Mouse (Mus musculus): ENCODE results near the gene Bsx. TPM values are rescaled to one million over a fixed set of nuclear protein-coding genes. Genes with fewer than 3 reads are reported as not detected.

The Bsx gene
- polyA plus RNA-seq, 1 experiment from 2014 or later: not detected

DNA sequence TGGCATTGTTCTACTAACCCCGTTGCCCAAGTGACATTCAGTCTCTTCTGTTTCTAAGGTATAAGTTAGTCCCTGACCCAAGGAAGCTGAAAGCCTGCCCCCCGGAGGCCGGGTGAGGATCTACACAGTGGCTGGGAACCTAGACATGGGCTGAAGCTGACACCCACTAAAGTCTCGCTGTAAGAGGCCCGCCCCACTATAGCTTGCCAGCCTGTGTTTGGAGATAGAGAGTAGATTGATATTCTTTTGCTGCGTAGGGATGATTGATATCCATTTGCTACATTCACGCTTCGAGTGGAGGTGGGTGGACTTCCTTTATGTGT lies 1.8 kb upstream of the Bsx start:
- Histone ChIP-seq H3K4me1 (peaks cover 10% of the 10 kb centered on the region), H3K9me3 (no peaks in the 10 kb centered on the region), H3K27me3 (replicated peaks) (peaks cover 91% of the 10 kb centered on the region), H3K4me3 (peak overlapping the region; percentile 7), H3K36me3 (no peaks in the 10 kb centered on the region), H3K9ac (no peak overlapping the region), H3K4me2 (peak overlapping the region; percentile 57), H3K27ac (replicated peaks) (no peak overlapping the region)
- no peak for ATAC-seq (ENCODE audit: extremely low read depth, insufficient number of reproducible peaks, low FRiP score, low TSS enrichment)
- 8% methylated on average over 8 of the region's 8 CpGs for WGBS

DNA sequence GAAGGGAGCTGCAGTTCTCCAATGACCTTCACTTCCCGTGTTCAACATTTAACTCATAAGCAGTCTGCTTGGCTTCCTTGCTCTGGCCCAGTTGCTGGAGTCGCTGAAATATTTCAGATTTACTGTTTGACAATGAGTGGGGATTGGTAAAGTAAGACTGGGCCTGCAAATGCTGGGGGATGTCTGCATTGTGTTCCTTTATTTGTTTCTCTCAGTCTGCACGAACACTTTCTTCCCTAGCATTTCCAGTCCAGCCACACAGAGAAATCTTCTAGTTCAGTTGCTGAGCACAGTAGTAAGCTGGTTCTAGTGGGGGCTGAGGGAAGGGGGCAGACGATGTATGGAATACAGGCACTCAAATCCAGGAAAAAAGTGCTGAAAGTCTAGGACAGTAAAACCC lies 1.0 kb downstream of the Bsx start:
- ATAC-seq (ENCODE audit: extremely low read depth, insufficient number of reproducible peaks, low FRiP score, low TSS enrichment): no peak
- Histone ChIP-seq H3K27ac (replicated peaks) (no peak overlapping the region), H3K36me3 (no peaks in the 10 kb centered on the region), H3K4me1 (peaks cover 26% of the 10 kb centered on the region), H3K9me3 (no peaks in the 10 kb centered on the region), H3K9ac (no peak overlapping the region), H3K4me3 (no peak overlapping the region), H3K4me2 (no peak overlapping the region), H3K27me3 (replicated peaks) (peaks cover 99% of the 10 kb centered on the region)
- 6% methylated on average over 4 of the region's 4 CpGs for WGBS

DNA sequence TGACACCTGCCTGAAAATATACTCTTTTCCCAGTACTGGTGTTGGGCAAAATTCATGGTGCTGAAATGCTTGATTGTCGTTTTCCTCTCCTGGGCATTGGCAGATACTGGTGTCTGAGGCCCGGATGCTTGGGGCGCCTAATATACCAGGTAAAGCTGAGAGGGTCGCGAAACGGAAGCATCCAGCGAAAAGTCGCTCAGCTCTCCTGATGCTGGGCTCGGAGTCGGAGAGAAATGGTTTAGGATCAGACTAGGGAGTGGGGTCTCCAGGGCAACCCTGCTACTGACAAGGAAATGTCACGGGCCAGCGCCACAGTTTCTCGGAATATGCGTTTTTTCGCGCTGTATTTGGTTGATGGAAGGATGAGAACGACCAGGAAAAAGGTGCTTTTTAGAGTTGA lies 1.5 kb downstream of the Bsx start:
- no peak overlapping the region for H3K4me3 ChIP-seq
- H3K9me3 ChIP-seq: no peaks in the 10 kb centered on the region
- no peak for ATAC-seq (ENCODE audit: extremely low read depth, insufficient number of reproducible peaks, low FRiP score, low TSS enrichment)
- H3K4me1 ChIP-seq: peaks cover 26% of the 10 kb centered on the region
- no peaks in the 10 kb centered on the region for H3K36me3 ChIP-seq
- H3K27ac ChIP-seq (replicated peaks): no peak overlapping the region
- no peak overlapping the region for H3K4me2 ChIP-seq
- H3K27me3 ChIP-seq (replicated peaks): peaks cover 99% of the 10 kb centered on the region
- no peak overlapping the region for H3K9ac ChIP-seq
- WGBS: 3% methylated on average over 17 of the region's 17 CpGs

DNA sequence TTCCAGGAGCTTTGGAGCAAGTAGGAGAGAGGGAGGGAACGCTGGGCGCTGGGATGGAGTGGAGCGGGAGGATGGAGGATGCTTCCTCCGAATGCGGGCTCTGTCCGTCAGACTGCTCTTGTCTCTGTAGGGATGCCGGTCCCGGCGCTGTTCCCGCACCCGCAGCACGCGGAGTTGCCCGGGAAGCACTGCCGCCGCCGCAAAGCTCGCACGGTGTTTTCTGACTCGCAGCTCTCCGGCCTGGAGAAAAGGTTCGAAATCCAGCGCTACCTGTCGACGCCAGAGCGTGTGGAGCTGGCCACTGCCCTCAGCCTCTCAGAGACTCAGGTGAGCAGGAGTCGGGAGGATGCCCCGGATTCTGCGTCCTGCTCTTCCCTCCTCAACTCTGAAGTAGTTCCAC lies 2.2 kb downstream of the Bsx start:
- ATAC-seq (ENCODE audit: extremely low read depth, insufficient number of reproducible peaks, low FRiP score, low TSS enrichment): no peak
- WGBS: 1% methylated on average over 29 of the region's 29 CpGs
- H3K4me3 ChIP-seq: no peak overlapping the region

DNA sequence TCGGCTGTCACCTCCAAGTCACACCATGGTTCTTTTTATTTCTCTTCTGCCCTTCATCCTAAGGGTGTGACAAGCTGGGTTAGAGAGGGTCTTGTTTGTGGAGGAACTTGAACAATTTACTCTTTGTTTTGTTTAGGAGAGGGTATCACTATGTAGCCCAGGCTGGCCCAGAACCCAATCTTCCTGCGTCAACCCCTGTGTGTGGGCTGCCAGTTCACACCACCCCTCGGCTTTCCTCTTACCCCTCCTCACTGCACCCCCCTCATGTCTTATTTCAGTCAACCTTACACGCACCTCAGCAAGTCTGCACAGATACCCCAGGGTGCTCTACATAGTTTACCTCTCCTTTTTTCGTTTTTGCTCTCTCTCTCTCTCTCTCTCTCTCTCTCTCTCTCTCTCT lies 2.8 kb downstream of the Bsx start:
- ATAC-seq (ENCODE audit: extremely low read depth, insufficient number of reproducible peaks, low FRiP score, low TSS enrichment): no peak
- Histone ChIP-seq H3K4me3 (no peak overlapping the region), H3K4me1 (peaks cover 21% of the 10 kb centered on the region), H3K36me3 (no peaks in the 10 kb centered on the region), H3K9ac (no peak overlapping the region), H3K27me3 (replicated peaks) (peaks cover 100% of the 10 kb centered on the region), H3K27ac (replicated peaks) (no peak overlapping the region), H3K4me2 (no peak overlapping the region), H3K9me3 (no peaks in the 10 kb centered on the region)
- WGBS: 4% methylated on average over 5 of the region's 5 CpGs

More for the DNA sequence above, 2.2 kb downstream of the Bsx start:
- H3K9me3 ChIP-seq: no peaks in the 10 kb centered on the region
- no peaks in the 10 kb centered on the region for H3K36me3 ChIP-seq
- peaks cover 100% of the 10 kb centered on the region for H3K27me3 ChIP-seq (replicated peaks)
- no peak overlapping the region for H3K9ac ChIP-seq
- H3K4me2 ChIP-seq: no peak overlapping the region
- H3K4me1 ChIP-seq: peaks cover 26% of the 10 kb centered on the region
- no peak overlapping the region for H3K27ac ChIP-seq (replicated peaks)

DNA sequence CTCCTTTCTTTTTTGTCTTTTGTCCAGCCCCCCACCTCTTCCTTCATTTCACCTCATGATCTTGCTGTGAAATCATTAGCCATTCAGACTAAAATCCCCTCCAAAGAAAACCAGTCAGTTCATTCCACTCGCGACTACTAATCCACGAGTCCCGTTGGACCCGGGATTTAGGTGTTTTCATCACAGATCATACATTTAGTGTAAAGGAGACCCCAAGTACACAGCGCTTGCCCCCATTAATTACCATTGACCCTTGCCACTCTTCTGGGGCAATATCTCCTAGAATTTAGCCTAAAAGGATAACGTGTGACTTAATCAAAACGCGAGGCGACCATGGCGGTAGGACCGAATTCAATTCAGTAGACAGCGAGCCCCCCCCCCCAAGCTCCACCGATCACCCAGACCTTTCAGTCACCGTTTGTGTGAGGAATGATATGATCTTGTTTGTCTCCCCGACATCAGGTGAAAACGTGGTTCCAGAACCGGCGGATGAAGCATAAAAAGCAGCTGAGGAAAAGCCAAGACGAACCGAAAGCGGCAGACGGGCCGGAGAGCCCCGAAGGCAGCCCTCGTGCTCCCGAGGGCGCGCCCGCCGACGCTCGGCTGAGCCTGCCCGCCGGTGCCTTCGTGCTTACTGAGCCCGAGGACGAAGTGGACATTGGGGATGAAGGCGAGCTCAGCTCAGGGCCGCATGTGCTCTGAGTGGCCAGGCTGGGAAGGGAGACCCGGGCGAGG lies 3.4 kb downstream of the Bsx start:
- Histone ChIP-seq H3K36me3 (no peaks in the 10 kb centered on the region), H3K4me2 (peak overlapping the region; percentile 60), H3K4me1 (peaks cover 21% of the 10 kb centered on the region), H3K27me3 (replicated peaks) (peaks cover 100% of the 10 kb centered on the region), H3K9me3 (no peaks in the 10 kb centered on the region), H3K4me3 (peak overlapping the region; percentile 43), H3K27ac (replicated peaks) (no peak overlapping the region), H3K9ac (no peak overlapping the region)
- ATAC-seq (ENCODE audit: extremely low read depth, insufficient number of reproducible peaks, low FRiP score, low TSS enrichment): no peak
- WGBS: 1% methylated on average over 42 of the region's 42 CpGs

DNA sequence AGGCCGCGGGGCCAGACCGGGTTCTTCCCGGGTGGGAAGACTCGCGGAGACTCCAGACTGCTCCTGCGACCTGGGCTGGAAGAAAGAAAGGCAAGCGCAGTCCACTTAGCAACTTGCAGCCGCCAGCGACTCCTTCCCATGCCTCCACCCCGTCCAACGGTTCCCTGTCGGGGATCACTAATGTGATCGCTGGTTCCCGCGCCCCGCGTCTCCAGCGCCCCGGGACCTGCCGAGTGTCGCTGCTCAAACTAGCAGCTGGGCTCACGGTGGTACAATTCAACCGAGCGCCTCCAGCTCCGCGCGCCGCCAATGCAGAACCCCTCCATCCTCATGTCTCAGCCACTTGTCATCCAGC lies 3.9 kb downstream of the Bsx start:
- H3K4me1 ChIP-seq: peaks cover 21% of the 10 kb centered on the region
- WGBS: 1% methylated on average over 27 of the region's 29 CpGs
- H3K36me3 ChIP-seq: no peaks in the 10 kb centered on the region

DNA sequence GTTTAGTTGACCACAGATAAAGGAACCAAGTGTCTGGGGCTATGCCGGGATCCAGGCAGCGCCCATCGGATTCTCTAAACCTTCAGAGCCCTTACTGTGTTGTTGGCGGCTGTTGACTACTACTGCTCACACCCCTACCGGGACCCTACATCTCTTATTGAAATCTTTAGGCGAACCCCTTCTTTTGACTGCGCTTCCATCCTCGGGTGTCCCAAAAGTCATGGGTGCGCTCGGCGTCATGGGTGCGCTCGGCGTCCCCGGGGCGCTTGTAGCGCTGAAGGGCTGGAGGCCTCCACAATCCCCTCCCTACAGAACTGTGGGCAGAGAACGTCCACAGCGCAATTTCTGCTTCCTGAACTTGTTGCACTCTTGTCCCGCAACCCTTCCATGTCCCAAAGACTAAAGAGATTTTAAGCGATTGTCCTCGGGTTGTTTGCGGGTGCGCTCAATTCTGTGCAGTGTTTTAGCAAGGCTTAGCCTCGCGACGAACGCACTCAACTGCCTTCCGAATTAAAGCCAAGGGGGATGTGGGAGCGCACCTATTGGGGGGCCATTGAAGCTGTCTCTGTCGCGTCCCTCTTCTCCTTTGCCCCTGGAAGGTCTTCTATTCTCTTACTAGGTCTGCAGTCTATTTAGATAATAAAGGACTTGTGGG lies 4.5 kb downstream of the Bsx start:
- peak overlapping the region; percentile 43 for H3K4me3 ChIP-seq
- under 1% methylated on average over 32 of the region's 32 CpGs for WGBS
- H3K36me3 ChIP-seq: no peaks in the 10 kb centered on the region
- H3K4me2 ChIP-seq: peak overlapping the region; percentile 60; the same call in 1 of the 2 replicates
- H3K9me3 ChIP-seq: no peaks in the 10 kb centered on the region
- no peak overlapping the region for H3K9ac ChIP-seq
- H3K27me3 ChIP-seq (replicated peaks): peaks cover 100% of the 10 kb centered on the region
- H3K27ac ChIP-seq (replicated peaks): no peak overlapping the region
- no peak for ATAC-seq (ENCODE audit: extremely low read depth, insufficient number of reproducible peaks, low FRiP score, low TSS enrichment)
- peaks cover 21% of the 10 kb centered on the region for H3K4me1 ChIP-seq

More for the DNA sequence above, 3.9 kb downstream of the Bsx start:
- no peak for ATAC-seq (ENCODE audit: extremely low read depth, insufficient number of reproducible peaks, low FRiP score, low TSS enrichment)
- Histone ChIP-seq H3K27me3 (replicated peaks) (peaks cover 100% of the 10 kb centered on the region), H3K27ac (replicated peaks) (no peak overlapping the region), H3K4me2 (peak overlapping the region; percentile 60), H3K4me3 (peak overlapping the region; percentile 43), H3K9me3 (no peaks in the 10 kb centered on the region), H3K9ac (no peak overlapping the region)

DNA sequence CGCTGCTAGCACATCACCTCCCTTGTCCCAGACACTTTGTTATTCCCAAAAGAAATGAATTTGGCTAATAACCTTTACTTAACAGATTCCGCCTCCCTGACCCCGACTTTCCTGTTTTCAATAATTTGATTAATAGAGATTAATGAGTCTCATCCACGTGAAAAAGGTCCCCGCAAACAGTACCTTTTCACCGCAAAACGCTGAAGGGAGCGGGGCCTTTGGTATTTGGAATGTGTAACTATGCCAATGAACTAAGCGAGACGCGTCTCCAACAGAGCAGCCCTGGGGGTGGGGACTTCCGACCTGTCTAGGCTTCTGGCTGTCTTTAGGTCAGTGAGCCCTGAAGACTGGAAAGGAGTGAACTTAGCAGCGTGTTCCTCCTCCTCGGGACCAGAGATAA lies 5.1 kb downstream of the Bsx start:
- H3K4me3 ChIP-seq: no peak overlapping the region
- H3K9ac ChIP-seq: no peak overlapping the region
- H3K4me1 ChIP-seq: peaks cover 18% of the 10 kb centered on the region
- no peak overlapping the region for H3K27ac ChIP-seq (replicated peaks)
- H3K27me3 ChIP-seq (replicated peaks): peaks cover 96% of the 10 kb centered on the region
- no peaks in the 10 kb centered on the region for H3K36me3 ChIP-seq
- ATAC-seq (ENCODE audit: extremely low read depth, insufficient number of reproducible peaks, low FRiP score, low TSS enrichment): no peak
- no peak overlapping the region for H3K4me2 ChIP-seq
- H3K9me3 ChIP-seq: no peaks in the 10 kb centered on the region
- 1% methylated on average over 14 of the region's 14 CpGs for WGBS

DNA sequence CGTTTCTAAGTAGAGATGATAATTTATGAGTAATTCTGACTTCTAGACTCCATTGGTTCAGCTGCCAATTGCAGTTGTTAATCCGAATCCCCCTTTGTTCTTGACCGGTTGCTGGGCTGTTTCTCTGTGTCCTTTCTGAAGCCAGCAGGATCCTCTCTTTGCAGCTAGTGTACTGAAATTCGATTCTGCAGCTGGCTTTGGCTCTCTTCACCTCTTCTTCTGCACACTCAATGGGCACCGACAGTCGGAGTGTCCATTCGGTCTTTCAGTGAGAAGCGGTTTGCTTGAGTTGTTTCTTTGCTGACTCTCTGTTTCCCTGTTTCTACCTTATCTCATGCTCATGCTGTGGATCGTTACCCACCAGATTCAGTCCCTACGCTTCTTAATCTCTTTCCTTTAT lies 11.7 kb downstream of the Bsx start:
- no peaks in the 10 kb centered on the region for H3K4me1 ChIP-seq
- H3K36me3 ChIP-seq: no peaks in the 10 kb centered on the region
- H3K9me3 ChIP-seq: no peaks in the 10 kb centered on the region
- 41% methylated on average over 10 of the region's 10 CpGs for WGBS
- no peak for ATAC-seq (ENCODE audit: extremely low read depth, insufficient number of reproducible peaks, low FRiP score, low TSS enrichment)
- no peak overlapping the region for H3K4me2 ChIP-seq
- peaks cover 94% of the 10 kb centered on the region for H3K27me3 ChIP-seq (replicated peaks)
- H3K27ac ChIP-seq (replicated peaks): no peak overlapping the region
- H3K4me3 ChIP-seq: no peak overlapping the region
- H3K9ac ChIP-seq: no peak overlapping the region

DNA sequence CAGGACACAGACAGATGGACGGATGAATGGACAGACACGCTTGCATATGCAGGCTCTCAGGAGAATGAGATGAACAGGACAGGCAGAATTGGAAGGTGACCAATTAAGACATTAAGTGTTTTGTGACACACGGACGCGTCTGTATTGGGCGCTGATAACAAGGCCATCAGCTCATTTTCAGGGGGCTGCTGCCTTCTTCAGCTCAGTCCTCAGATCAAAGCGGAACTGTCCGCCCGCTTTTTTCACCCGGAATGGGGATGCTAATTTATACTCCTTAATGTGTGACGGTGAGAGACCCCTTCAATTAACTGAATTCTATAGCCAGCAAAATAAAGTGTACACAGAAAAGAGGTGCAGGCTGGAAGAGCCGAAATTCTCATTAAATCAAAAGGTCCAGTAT lies 15.5 kb downstream of the Bsx start:
- ATAC-seq (ENCODE audit: extremely low read depth, insufficient number of reproducible peaks, low FRiP score, low TSS enrichment): no peak
- peaks cover 79% of the 10 kb centered on the region for H3K27me3 ChIP-seq (replicated peaks)
- no peak overlapping the region for H3K9ac ChIP-seq

DNA sequence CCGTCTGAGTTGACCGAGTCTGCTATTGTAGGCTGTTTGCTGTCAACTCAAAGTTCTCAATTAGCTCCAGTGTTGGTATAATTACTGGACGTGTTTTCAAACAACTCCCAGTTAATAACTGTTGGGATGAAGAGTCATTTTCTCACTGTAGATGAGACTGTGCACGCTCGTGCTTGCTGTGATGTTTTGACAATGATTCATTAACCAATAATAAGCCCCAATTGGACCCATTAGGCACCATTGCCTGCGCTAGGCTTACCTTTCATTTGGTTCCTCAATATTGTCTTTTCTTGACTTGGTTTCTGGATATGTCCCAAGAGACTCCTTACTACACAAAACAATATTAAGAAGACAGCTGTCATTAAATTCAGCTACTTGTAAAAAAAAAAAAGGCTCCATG lies 18.5 kb downstream of the Bsx start:
- H3K27ac ChIP-seq (replicated peaks): no peak overlapping the region
- no peaks in the 10 kb centered on the region for H3K4me1 ChIP-seq
- H3K4me3 ChIP-seq: no peak overlapping the region
- no peak overlapping the region for H3K9ac ChIP-seq
- H3K9me3 ChIP-seq: no peaks in the 10 kb centered on the region
- H3K27me3 ChIP-seq (replicated peaks): peaks cover 71% of the 10 kb centered on the region
- no peak for ATAC-seq (ENCODE audit: extremely low read depth, insufficient number of reproducible peaks, low FRiP score, low TSS enrichment)
- no peak overlapping the region for H3K4me2 ChIP-seq
- WGBS: 82% methylated on average over 6 of the region's 6 CpGs
- H3K36me3 ChIP-seq: no peaks in the 10 kb centered on the region

More for the DNA sequence above, 15.5 kb downstream of the Bsx start:
- 42% methylated on average over 12 of the region's 12 CpGs for WGBS
- Histone ChIP-seq H3K4me2 (no peak overlapping the region), H3K9me3 (no peaks in the 10 kb centered on the region), H3K4me3 (no peak overlapping the region), H3K36me3 (no peaks in the 10 kb centered on the region), H3K27ac (replicated peaks) (no peak overlapping the region), H3K4me1 (no peaks in the 10 kb centered on the region)
